Mouse (Mus musculus) limb, embryonic 15.5 days (tissue): Measurements from ENCODE around the gene Tead1. TPM values are rescaled to one million over a fixed set of nuclear protein-coding genes. Genes with fewer than 3 reads are reported as not detected.

ENCODE experiments used
- ATAC-seq: fragments of 200-750 bp; cut with Nextera tagmentation; 2 replicates; pipeline ENCODE4 v1.8.0; 2017; ENCODE audit warnings: low read depth, moderate TSS enrichment; ENCODE audit not compliant: insufficient number of reproducible peaks, low FRiP score, low TSS enrichment
- H3K27ac ChIP-seq: fragments of 300-500 bp; sonication (generic); 2 replicates; pipeline ENCODE4 v1.5.1; 2015; ENCODE audit warnings: moderate library complexity, mild to moderate bottlenecking, inconsistent platforms
- H3K27me3 ChIP-seq: fragments of 300-500 bp; sonication (generic); 2 replicates; pipeline ENCODE4 v1.6.1; 2015; ENCODE audit warnings: inconsistent platforms
- H3K36me3 ChIP-seq: fragments of 300-500 bp; sonication (generic); 2 replicates; pipeline ENCODE4 v1.6.1; 2015; ENCODE audit warnings: inconsistent platforms
- H3K4me1 ChIP-seq: fragments of 300-500 bp; sonication (generic); 2 replicates; pipeline ENCODE4 v1.6.1; 2015; ENCODE audit warnings: inconsistent platforms
- H3K4me2 ChIP-seq: fragments of 300-500 bp; sonication (generic); 2 replicates; pipeline ENCODE4 v1.6.1; 2015; ENCODE audit warnings: mild to moderate bottlenecking, inconsistent platforms
- H3K4me3 ChIP-seq: fragments of 300-500 bp; sonication (generic); 2 replicates; pipeline ENCODE4 v1.5.1; 2015; ENCODE audit warnings: mild to moderate bottlenecking, inconsistent platforms
- H3K9ac ChIP-seq: fragments of 300-500 bp; sonication (generic); 2 replicates; pipeline ENCODE4 v1.6.1; 2015; ENCODE audit warnings: inconsistent platforms
- H3K9me3 ChIP-seq: fragments of 300-500 bp; sonication (generic); 2 replicates; pipeline ENCODE4 v1.6.1; 2016; ENCODE audit warnings: inconsistent platforms
- WGBS: fragments of 180-500 bp; shearing (Covaris S2); methylation state at CpG from one replicate; pipeline ENCODE4 v1.1.7; 2015; 5-methylcytosine and 5-hydroxymethylcytosine counted together
- polyA plus RNA-seq: library from polyadenylated mRNA; unstranded; fragments of >200 nt; fragmentation: Nextera tagmentation; extraction: Ambion mirVana; gene quantifications from 2 replicates; pipeline ENCODE4 v1.2.1, GENCODE M21; 2015

Gene Tead1
- polyA plus RNA-seq, 1 experiment from 2014 or later: 24.5 TPM

- Histone ChIP-seq H3K4me1 (peaks cover 43% of the 10 kb centered on the region), H3K4me2 (no peak overlapping the region), H3K9me3 (no peaks in the 10 kb centered on the region), H3K4me3 (no peak overlapping the region), H3K27ac (no peak overlapping the region), H3K36me3 (no peaks in the 10 kb centered on the region), H3K27me3 (no peaks in the 10 kb centered on the region), H3K9ac (no peak overlapping the region)
- no peak for ATAC-seq
- 68% methylated on average over 2 of the region's 2 CpGs for WGBS
These were observed 83.8 kb downstream of the Tead1 start for GRCm38 (mm10) chr7:112762870-112763269.

- no peak overlapping the region for H3K4me2 ChIP-seq
- no peaks in the 10 kb centered on the region for H3K27me3 ChIP-seq
- H3K4me1 ChIP-seq: peaks cover 40% of the 10 kb centered on the region
- H3K36me3 ChIP-seq: no peaks in the 10 kb centered on the region
- no peak overlapping the region for H3K4me3 ChIP-seq
- ATAC-seq: no peak
- no peaks in the 10 kb centered on the region for H3K9me3 ChIP-seq
- no peak overlapping the region for H3K27ac ChIP-seq
- H3K9ac ChIP-seq: no peak overlapping the region
- 53% methylated on average over 3 of the region's 3 CpGs for WGBS
These were observed 84.4 kb downstream of the Tead1 start for GRCm38 (mm10) chr7:112763513-112763912.

GRCm38 (mm10) chr7:112764921-112765320 lies 85.8 kb downstream of the Tead1 start:
- Histone ChIP-seq H3K27ac (no peak overlapping the region), H3K9me3 (no peaks in the 10 kb centered on the region), H3K4me1 (peaks cover 40% of the 10 kb centered on the region), H3K27me3 (no peaks in the 10 kb centered on the region), H3K4me2 (no peak overlapping the region), H3K4me3 (no peak overlapping the region), H3K9ac (no peak overlapping the region), H3K36me3 (no peaks in the 10 kb centered on the region)
- ATAC-seq: no peak
- 90% methylated on average over 4 of the region's 4 CpGs for WGBS

- WGBS: 48% methylated on average over 2 of the region's 2 CpGs
- no peak overlapping the region for H3K4me3 ChIP-seq
- H3K9me3 ChIP-seq: no peaks in the 10 kb centered on the region
- H3K9ac ChIP-seq: no peak overlapping the region
- H3K27me3 ChIP-seq: no peaks in the 10 kb centered on the region
- H3K4me2 ChIP-seq: no peak overlapping the region
- H3K27ac ChIP-seq: no peak overlapping the region
- ATAC-seq: no peak
- H3K4me1 ChIP-seq: peaks cover 29% of the 10 kb centered on the region
- no peaks in the 10 kb centered on the region for H3K36me3 ChIP-seq
These were observed 90.7 kb downstream of the Tead1 start for GRCm38 (mm10) chr7:112769866-112770265.

- no peaks in the 10 kb centered on the region for H3K9me3 ChIP-seq
These were observed 92.3 kb downstream of the Tead1 start for GRCm38 (mm10) chr7:112771461-112771860.

GRCm38 (mm10) chr7:112772777-112773176 lies 93.7 kb downstream of the Tead1 start:
- H3K9me3 ChIP-seq: no peaks in the 10 kb centered on the region
- no peaks in the 10 kb centered on the region for H3K36me3 ChIP-seq
- H3K9ac ChIP-seq: no peak overlapping the region
- no peak overlapping the region for H3K4me3 ChIP-seq
- H3K27ac ChIP-seq: no peak overlapping the region; the same call in 1 of the 2 replicates
- H3K27me3 ChIP-seq: no peaks in the 10 kb centered on the region
- WGBS: 24% methylated on average over 6 of the region's 6 CpGs
- H3K4me2 ChIP-seq: no peak overlapping the region
- ATAC-seq: no peak
- H3K4me1 ChIP-seq: peaks cover 43% of the 10 kb centered on the region

More at GRCm38 (mm10) chr7:112771461-112771860, 92.3 kb downstream of the Tead1 start:
- H3K27ac ChIP-seq: no peak overlapping the region
- H3K4me3 ChIP-seq: no peak overlapping the region
- peaks cover 41% of the 10 kb centered on the region for H3K4me1 ChIP-seq
- H3K9ac ChIP-seq: no peak overlapping the region
- H3K27me3 ChIP-seq: no peaks in the 10 kb centered on the region
- ATAC-seq: no peak
- H3K36me3 ChIP-seq: no peaks in the 10 kb centered on the region
- H3K4me2 ChIP-seq: no peak overlapping the region
- WGBS: 75% methylated on average over 6 of the region's 6 CpGs

- no peak overlapping the region for H3K9ac ChIP-seq
- H3K27ac ChIP-seq: no peak overlapping the region
- 67% methylated on average over 4 of the region's 4 CpGs for WGBS
- peaks cover 43% of the 10 kb centered on the region for H3K4me1 ChIP-seq
- H3K27me3 ChIP-seq: no peaks in the 10 kb centered on the region
- no peaks in the 10 kb centered on the region for H3K36me3 ChIP-seq
- no peak overlapping the region for H3K4me3 ChIP-seq
- no peak overlapping the region for H3K4me2 ChIP-seq
- ATAC-seq: no peak
- H3K9me3 ChIP-seq: no peaks in the 10 kb centered on the region
These were observed 94.5 kb downstream of the Tead1 start for GRCm38 (mm10) chr7:112773601-112774000.

- 0 out of 2 replicates have a peak overlapping the region, but pooled peaks have one; percentile 13 for H3K27ac ChIP-seq
- H3K4me1 ChIP-seq: peaks cover 47% of the 10 kb centered on the region
- WGBS: 51% methylated on average over 5 of the region's 5 CpGs
- H3K9me3 ChIP-seq: no peaks in the 10 kb centered on the region
- H3K4me3 ChIP-seq: no peak overlapping the region
- H3K9ac ChIP-seq: no peak overlapping the region
- no peaks in the 10 kb centered on the region for H3K27me3 ChIP-seq
- peak; percentile 46; the same call in 1 of the 2 replicates for ATAC-seq
- no peaks in the 10 kb centered on the region for H3K36me3 ChIP-seq
- H3K4me2 ChIP-seq: no peak overlapping the region
These were observed 96.7 kb downstream of the Tead1 start for GRCm38 (mm10) chr7:112775816-112776215.

- Histone ChIP-seq H3K9ac (no peak overlapping the region), H3K27me3 (no peaks in the 10 kb centered on the region), H3K36me3 (no peaks in the 10 kb centered on the region), H3K4me2 (no peak overlapping the region), H3K9me3 (no peaks in the 10 kb centered on the region), H3K4me1 (peaks cover 49% of the 10 kb centered on the region), H3K4me3 (no peak overlapping the region), H3K27ac (no peak overlapping the region)
- ATAC-seq: no peak
- 61% methylated on average over 5 of the region's 5 CpGs for WGBS
These were observed 97.6 kb downstream of the Tead1 start for GRCm38 (mm10) chr7:112776670-112777069.

- Histone ChIP-seq H3K27ac (0 out of 2 replicates have a peak overlapping the region, but pooled peaks have one; percentile 33), H3K4me3 (no peak overlapping the region), H3K4me1 (peaks cover 35% of the 10 kb centered on the region), H3K36me3 (no peaks in the 10 kb centered on the region), H3K9ac (no peak overlapping the region), H3K27me3 (no peaks in the 10 kb centered on the region), H3K4me2 (no peak overlapping the region), H3K9me3 (no peaks in the 10 kb centered on the region)
- 29% methylated on average over 6 of the region's 6 CpGs for WGBS
- ATAC-seq: no peak
These were observed 100.5 kb downstream of the Tead1 start for GRCm38 (mm10) chr7:112779636-112780035.

GRCm38 (mm10) chr7:112780910-112781309 lies 101.8 kb downstream of the Tead1 start:
- Histone ChIP-seq H3K4me1 (peaks cover 34% of the 10 kb centered on the region), H3K4me2 (no peak overlapping the region), H3K9me3 (no peaks in the 10 kb centered on the region), H3K9ac (no peak overlapping the region), H3K36me3 (no peaks in the 10 kb centered on the region), H3K27me3 (no peaks in the 10 kb centered on the region), H3K27ac (no peak overlapping the region), H3K4me3 (no peak overlapping the region)
- no peak for ATAC-seq
- WGBS: 68% methylated on average over 6 of the region's 6 CpGs

GRCm38 (mm10) chr7:112781987-112782386 lies 102.9 kb downstream of the Tead1 start:
- Histone ChIP-seq H3K27ac (no peak overlapping the region), H3K4me2 (no peak overlapping the region), H3K4me3 (no peak overlapping the region), H3K9ac (no peak overlapping the region), H3K9me3 (no peaks in the 10 kb centered on the region), H3K4me1 (peaks cover 37% of the 10 kb centered on the region), H3K27me3 (no peaks in the 10 kb centered on the region), H3K36me3 (no peaks in the 10 kb centered on the region)
- no peak for ATAC-seq
- WGBS: 68% methylated on average over 8 of the region's 8 CpGs

GRCm38 (mm10) chr7:112784278-112784677 lies 105.2 kb downstream of the Tead1 start:
- no peaks in the 10 kb centered on the region for H3K27me3 ChIP-seq
- no peaks in the 10 kb centered on the region for H3K36me3 ChIP-seq
- no peak overlapping the region for H3K9ac ChIP-seq
- no peak for ATAC-seq
- H3K4me1 ChIP-seq: peaks cover 57% of the 10 kb centered on the region
- H3K4me2 ChIP-seq: no peak overlapping the region
- no peak overlapping the region for H3K27ac ChIP-seq
- WGBS: 95% methylated on average over 3 of the region's 3 CpGs
- H3K9me3 ChIP-seq: no peaks in the 10 kb centered on the region
- H3K4me3 ChIP-seq: no peak overlapping the region
